Mouse (Mus musculus): ENCODE results near the gene E130309D02Rik. TPM values are rescaled to one million over a fixed set of nuclear protein-coding genes. Genes with fewer than 3 reads are reported as not detected.

E130309D02Rik gene
- polyA plus RNA-seq, 1 experiment from 2014 or later: 15.7 TPM

DNA sequence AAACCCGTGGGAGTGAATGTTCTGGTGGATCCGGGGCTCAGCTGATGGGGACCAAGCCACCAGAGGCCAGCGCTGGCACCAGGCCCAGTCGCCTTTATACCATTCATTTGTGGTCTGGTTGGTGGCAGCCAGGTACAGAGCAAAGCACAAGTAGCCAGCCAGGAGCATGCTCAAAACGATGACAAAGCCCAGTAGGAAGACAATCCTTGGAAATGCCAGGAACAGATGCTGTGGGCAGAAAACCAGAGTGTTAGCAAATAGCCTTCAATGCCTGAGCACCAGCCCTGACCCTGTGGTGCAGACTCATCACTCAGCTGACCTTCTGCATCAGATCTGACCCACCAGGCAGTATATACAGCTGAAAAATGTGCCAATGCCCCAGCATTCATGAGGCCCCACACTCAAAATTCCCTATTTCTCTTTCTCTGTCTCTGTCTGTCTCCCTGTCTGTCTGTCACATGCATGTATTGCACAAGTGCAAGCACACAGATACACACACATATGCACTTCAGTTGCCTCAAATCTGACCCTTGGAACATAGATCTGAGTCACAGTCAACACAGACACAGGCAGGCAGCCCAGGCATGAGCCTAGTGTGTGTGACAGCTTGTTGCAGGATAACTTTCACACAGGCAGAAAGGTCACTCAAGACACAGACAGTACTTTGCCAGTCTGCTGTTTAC is 1.6 kb upstream of the E130309D02Rik start:
- H3K9ac ChIP-seq (ENCODE audit: low read length): no peak overlapping the region
- no peak for DNase-seq (ENCODE audit: low spot score)
- no peak overlapping the region for H3K4me3 ChIP-seq (ENCODE audit: low read depth, low read length)
- no peak for TF ChIP-seq CTCF (IDR thresholded peaks at IDR 0.05; ENCODE audit: low read depth)
- TF ChIP-seq EP300 (optimal IDR thresholded peaks at IDR 0.05): no peak
- no peak for ATAC-seq (ENCODE audit: low FRiP score, low TSS enrichment)
- H3K4me1 ChIP-seq (replicated peaks; ENCODE audit: control insufficient read depth, insufficient read depth): peaks cover 6% of the 10 kb centered on the region
- no peak overlapping the region for H3K4me2 ChIP-seq (replicated peaks; ENCODE audit: low read depth)
- 92% methylated on average over 5 of the region's 5 CpGs for WGBS
- no peak overlapping the region for H3K27ac ChIP-seq (replicated peaks)
- no peaks in the 10 kb centered on the region for H3K27me3 ChIP-seq (ENCODE audit: control insufficient read depth, insufficient read depth, low read length)
- peaks cover 13% of the 10 kb centered on the region for H3K36me3 ChIP-seq (ENCODE audit: control insufficient read depth, insufficient read depth, low read length)
- no peaks in the 10 kb centered on the region for H3K9me3 ChIP-seq (ENCODE audit: control insufficient read depth, low read length)

DNA sequence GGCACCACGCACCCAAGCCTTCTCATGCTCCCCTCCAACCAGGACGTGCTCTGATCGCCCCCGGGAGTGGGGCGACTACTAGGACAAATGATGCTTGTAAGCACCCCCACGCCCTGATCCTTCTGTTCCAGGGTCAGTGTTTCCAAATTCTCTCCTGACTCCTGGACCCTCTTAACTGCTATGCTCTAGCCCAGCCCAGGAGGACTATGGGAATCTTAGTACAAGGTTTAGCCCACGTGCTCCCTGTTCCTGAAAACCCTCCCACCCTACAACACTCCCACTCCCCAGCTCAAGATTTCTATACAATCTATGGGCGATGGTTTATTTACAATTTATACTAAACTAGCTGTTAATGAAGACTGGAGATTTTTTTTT is 341 bp upstream of the E130309D02Rik start:
- peaks cover 16% of the 10 kb centered on the region for H3K36me3 ChIP-seq (ENCODE audit: control insufficient read depth, insufficient read depth, low read length)
- ATAC-seq (ENCODE audit: low FRiP score, low TSS enrichment): peak; percentile 7; the same call in 1 of the 2 replicates
- peaks cover 6% of the 10 kb centered on the region for H3K4me1 ChIP-seq (replicated peaks; ENCODE audit: control insufficient read depth, insufficient read depth)
- no peak overlapping the region for H3K27ac ChIP-seq (replicated peaks)
- H3K4me2 ChIP-seq (replicated peaks; ENCODE audit: low read depth): peak overlapping the region; percentile 80
- 13% methylated on average over 8 of the region's 8 CpGs for WGBS
- no peaks in the 10 kb centered on the region for H3K27me3 ChIP-seq (ENCODE audit: control insufficient read depth, insufficient read depth, low read length)
- no peaks in the 10 kb centered on the region for H3K9me3 ChIP-seq (ENCODE audit: control insufficient read depth, low read length)
- no peak overlapping the region for H3K9ac ChIP-seq (ENCODE audit: low read length)
- TF ChIP-seq CTCF (IDR thresholded peaks at IDR 0.05; ENCODE audit: low read depth) (no peak), EP300 (optimal IDR thresholded peaks at IDR 0.05) (no peak)
- no peak for DNase-seq (ENCODE audit: low spot score)
- peak overlapping the region; percentile 95 for H3K4me3 ChIP-seq (ENCODE audit: low read depth, low read length)

DNA sequence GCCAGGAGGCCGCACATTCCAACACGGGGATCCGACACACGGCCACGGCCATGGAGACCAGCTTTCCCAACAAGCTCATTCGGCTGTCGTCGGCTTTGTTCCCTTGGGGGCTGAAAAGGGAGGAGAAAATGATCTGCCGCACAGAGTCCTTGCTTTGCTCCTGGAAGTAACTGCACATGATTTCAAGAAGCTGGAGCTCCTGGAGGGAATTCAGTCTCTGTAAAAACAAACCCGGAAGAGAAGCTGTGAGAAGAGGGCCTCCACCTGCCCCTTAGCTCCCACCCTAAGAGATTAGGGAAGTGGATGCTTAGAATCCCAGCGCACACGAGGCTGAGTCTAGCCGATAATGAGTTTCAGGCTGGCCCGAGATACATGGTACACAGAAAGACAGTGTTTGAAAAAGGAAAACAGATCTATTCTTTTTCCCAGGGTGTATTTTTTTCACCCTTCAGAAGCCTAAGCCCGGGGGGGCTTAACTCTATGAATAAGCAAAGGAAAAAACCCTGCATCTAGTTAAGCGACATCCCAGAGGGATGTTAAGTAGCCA is 904 bp downstream of the E130309D02Rik start:
- peaks cover 21% of the 10 kb centered on the region for H3K36me3 ChIP-seq (ENCODE audit: control insufficient read depth, insufficient read depth, low read length)
- peak overlapping the region; percentile 90 for H3K27ac ChIP-seq (replicated peaks)
- no peak for DNase-seq (ENCODE audit: low spot score)
- H3K27me3 ChIP-seq (ENCODE audit: control insufficient read depth, insufficient read depth, low read length): no peaks in the 10 kb centered on the region
- no peaks in the 10 kb centered on the region for H3K9me3 ChIP-seq (ENCODE audit: control insufficient read depth, low read length)
- peak overlapping the region; percentile 80 for H3K4me2 ChIP-seq (replicated peaks; ENCODE audit: low read depth)
- H3K4me3 ChIP-seq (ENCODE audit: low read depth, low read length): peak overlapping the region; percentile 95
- no peak for TF ChIP-seq EP300 (optimal IDR thresholded peaks at IDR 0.05)
- TF ChIP-seq CTCF (IDR thresholded peaks at IDR 0.05; ENCODE audit: low read depth): no peak
- H3K9ac ChIP-seq (ENCODE audit: low read length): peak overlapping the region; percentile 94
- WGBS: 3% methylated on average over 16 of the region's 16 CpGs
- H3K4me1 ChIP-seq (replicated peaks; ENCODE audit: control insufficient read depth, insufficient read depth): peaks cover 6% of the 10 kb centered on the region
- ATAC-seq (ENCODE audit: low FRiP score, low TSS enrichment): no peak

DNA sequence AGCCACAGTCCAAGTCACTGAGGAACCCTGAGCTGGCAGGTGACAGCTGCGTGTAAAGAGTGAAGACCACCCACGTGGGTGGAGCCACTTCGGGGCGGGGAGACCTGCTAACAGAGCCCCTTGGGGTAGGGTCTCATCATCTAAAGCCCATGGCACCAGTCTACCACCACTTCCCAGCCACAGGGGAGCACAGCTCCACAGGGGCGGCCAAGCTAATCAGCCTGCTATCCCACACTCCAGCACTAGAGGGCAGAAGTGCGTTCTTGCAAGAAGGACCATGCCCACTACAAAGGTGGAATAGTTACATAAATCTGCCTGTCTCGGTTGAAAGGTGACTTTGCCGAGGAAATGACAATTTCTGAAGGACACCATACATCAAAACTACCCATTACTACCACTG is 3.3 kb downstream of the E130309D02Rik start:
- no peak overlapping the region for H3K4me2 ChIP-seq (replicated peaks; ENCODE audit: low read depth)
- ATAC-seq (ENCODE audit: low FRiP score, low TSS enrichment): no peak
- H3K9me3 ChIP-seq (ENCODE audit: control insufficient read depth, low read length): no peaks in the 10 kb centered on the region
- H3K27ac ChIP-seq (replicated peaks): no peak overlapping the region
- H3K9ac ChIP-seq (ENCODE audit: low read length): no peak overlapping the region
- WGBS: 61% methylated on average over 8 of the region's 8 CpGs
- no peaks in the 10 kb centered on the region for H3K27me3 ChIP-seq (ENCODE audit: control insufficient read depth, insufficient read depth, low read length)
- no peak overlapping the region for H3K4me3 ChIP-seq (ENCODE audit: low read depth, low read length)
- peaks cover 31% of the 10 kb centered on the region for H3K36me3 ChIP-seq (ENCODE audit: control insufficient read depth, insufficient read depth, low read length)
- peak; percentile 86 for DNase-seq (ENCODE audit: low spot score)
- peaks cover 6% of the 10 kb centered on the region for H3K4me1 ChIP-seq (replicated peaks; ENCODE audit: control insufficient read depth, insufficient read depth)
- TF ChIP-seq EP300 (optimal IDR thresholded peaks at IDR 0.05): no peak
- peak; percentile 89 for TF ChIP-seq CTCF (IDR thresholded peaks at IDR 0.05; ENCODE audit: low read depth)

DNA sequence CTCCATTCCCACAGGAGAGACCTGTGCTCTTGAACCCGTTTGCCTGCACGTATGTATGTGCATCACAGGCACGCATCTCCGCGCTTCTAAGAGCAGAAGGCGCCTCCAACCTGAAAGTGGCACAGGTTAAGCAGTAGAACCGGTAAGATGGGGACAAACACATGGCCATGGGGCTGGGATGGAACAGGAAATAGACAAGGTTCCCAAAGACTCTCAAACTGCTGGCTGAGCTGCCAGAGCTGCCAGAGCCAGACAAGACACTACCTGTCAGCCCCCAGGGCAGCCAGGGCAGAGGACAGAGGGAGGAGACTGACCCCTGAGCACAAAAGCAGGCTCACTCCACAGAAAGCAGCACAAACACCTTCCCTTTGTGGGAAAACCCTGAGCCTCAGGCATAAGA is 5.2 kb downstream of the E130309D02Rik start:
- Histone ChIP-seq H3K4me2 (replicated peaks; ENCODE audit: low read depth) (no peak overlapping the region), H3K4me3 (ENCODE audit: low read depth, low read length) (no peak overlapping the region), H3K9me3 (ENCODE audit: control insufficient read depth, low read length) (no peaks in the 10 kb centered on the region), H3K27me3 (ENCODE audit: control insufficient read depth, insufficient read depth, low read length) (no peaks in the 10 kb centered on the region), H3K36me3 (ENCODE audit: control insufficient read depth, insufficient read depth, low read length) (peaks cover 34% of the 10 kb centered on the region), H3K9ac (ENCODE audit: low read length) (no peak overlapping the region), H3K4me1 (replicated peaks; ENCODE audit: control insufficient read depth, insufficient read depth) (peaks cover 6% of the 10 kb centered on the region), H3K27ac (replicated peaks) (no peak overlapping the region)
- 91% methylated on average over 7 of the region's 7 CpGs for WGBS
- TF ChIP-seq EP300 (optimal IDR thresholded peaks at IDR 0.05) (no peak), CTCF (IDR thresholded peaks at IDR 0.05; ENCODE audit: low read depth) (no peak)
- DNase-seq (ENCODE audit: low spot score) (no peak), ATAC-seq (ENCODE audit: low FRiP score, low TSS enrichment) (no peak)

DNA sequence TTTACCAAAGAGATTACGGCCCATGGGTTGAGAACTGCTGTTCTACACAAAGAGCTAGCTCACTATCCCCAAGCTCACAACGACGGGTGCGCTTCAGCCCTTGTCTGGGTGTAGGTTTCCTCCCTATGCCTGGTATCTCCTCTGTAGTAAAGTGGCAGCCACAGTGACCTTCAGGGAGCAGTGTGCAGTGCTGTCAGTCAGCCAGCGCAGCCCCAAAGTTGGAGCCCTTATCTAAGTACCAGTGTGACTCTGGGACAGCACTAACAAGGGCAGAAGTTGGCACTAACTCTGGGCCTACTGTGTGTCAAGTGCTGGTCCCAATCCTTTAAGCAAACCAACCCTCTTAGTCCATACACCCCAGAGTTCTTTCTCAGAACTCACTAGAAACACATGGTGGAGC is 6.3 kb downstream of the E130309D02Rik start:
- no peak overlapping the region for H3K4me2 ChIP-seq (replicated peaks; ENCODE audit: low read depth)
- DNase-seq (ENCODE audit: low spot score) (no peak), ATAC-seq (ENCODE audit: low FRiP score, low TSS enrichment) (no peak)
- peaks cover 36% of the 10 kb centered on the region for H3K36me3 ChIP-seq (ENCODE audit: control insufficient read depth, insufficient read depth, low read length)
- H3K27ac ChIP-seq (replicated peaks): no peak overlapping the region
- H3K27me3 ChIP-seq (ENCODE audit: control insufficient read depth, insufficient read depth, low read length): no peaks in the 10 kb centered on the region
- H3K4me1 ChIP-seq (replicated peaks; ENCODE audit: control insufficient read depth, insufficient read depth): peaks cover under 1% of the 10 kb centered on the region
- H3K4me3 ChIP-seq (ENCODE audit: low read depth, low read length): no peak overlapping the region
- TF ChIP-seq EP300 (optimal IDR thresholded peaks at IDR 0.05) (no peak), CTCF (IDR thresholded peaks at IDR 0.05; ENCODE audit: low read depth) (no peak)
- 74% methylated on average over 5 of the region's 5 CpGs for WGBS
- no peaks in the 10 kb centered on the region for H3K9me3 ChIP-seq (ENCODE audit: control insufficient read depth, low read length)
- H3K9ac ChIP-seq (ENCODE audit: low read length): no peak overlapping the region

All from stomach, postnatal 0 days (tissue).